Mouse (Mus musculus) left cerebral cortex, adult 18-20 months (tissue): Measurements from ENCODE around the gene Sart3. TPM values are rescaled to one million over a fixed set of nuclear protein-coding genes. Genes with fewer than 3 reads are reported as not detected.
A peak's percentile ranks its signal among the peaks of the same experiment; 100 is the strongest.
"Not testable (repeated sequence)": the region's sequence is repeated elsewhere in the genome, so short reads cannot be mapped to it uniquely, and the experiment has no call there.

Experiments
- DNase-seq, 2 experiments: peaks; one replicate each; pipeline ENCODE4 v3.0.0; 2021 to 2022; ENCODE audit warnings: low spot score in 2 of 2, mixed read lengths in 1 of 2
- long read RNA-seq, 2 experiments: library from polyadenylated mRNA; stranded (forward); transcript quantifications; one replicate each; pipeline ENCODE4 v2.0.0; 2021
- total RNA-seq, 2 experiments: library from RNA; stranded (reverse); gene quantifications; 2 replicates each; pipeline ENCODE4 v1.2.3; 2021

The Sart3 gene
- total RNA-seq: 10 to 100 TPM; 46.8 to 51.8 TPM
- long read RNA-seq, experiment 1, full-length matches to known transcripts: 30 of 61 reads
- long read RNA-seq, experiment 1, partial matches to known transcripts: 12 of 61 reads
- long read RNA-seq, experiment 1, other reads (novel, unspliced or antisense): 19 of 61 reads
- long read RNA-seq, experiment 2, full-length matches to known transcripts: 19 of 35 reads
- long read RNA-seq, experiment 2, partial matches to known transcripts: 4 of 35 reads
- long read RNA-seq, experiment 2, other reads (novel, unspliced or antisense): 12 of 35 reads

- peak; percentile 94 to 96 for DNase-seq
These were observed at the start of gene Sart3, which contains the start of gene Iscu for GRCm38 (mm10) chr5:113772450-113772895. Sart3 (minus strand) TSS chr5:113772510. Iscu (plus strand) TSS chr5:113772748.

- DNase-seq: no peak
These were observed 46.3 kb upstream of the Sart3 start for GRCm38 (mm10) chr5:113818572-113818971.

DNA sequence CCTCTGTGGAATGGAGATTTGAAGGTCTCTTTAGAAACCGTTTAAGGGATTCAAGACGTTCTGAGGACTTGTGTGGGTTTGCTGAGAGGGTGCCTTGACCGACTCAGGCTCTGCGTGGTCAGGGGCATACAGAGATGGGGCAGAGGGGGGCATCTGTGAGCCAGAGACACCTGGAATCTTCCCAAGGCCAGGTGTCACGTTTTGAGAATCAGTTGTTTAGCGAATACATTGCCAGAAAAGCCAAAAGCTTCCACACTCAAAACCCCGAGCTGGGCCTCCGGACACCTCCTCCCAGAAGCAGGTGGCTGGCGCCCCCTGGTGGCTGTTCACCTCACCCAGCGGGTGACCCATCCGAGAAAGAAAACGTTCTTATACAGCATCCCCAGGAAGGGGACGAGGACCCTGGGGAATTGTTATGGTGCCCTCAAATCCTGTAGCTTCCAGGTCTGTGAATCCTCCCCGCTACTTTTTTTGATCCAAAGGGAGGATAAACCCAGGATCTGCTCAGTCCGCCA is 43.4 kb upstream of the Sart3 start:
- peak; percentile 64 to 75 for DNase-seq

DNA sequence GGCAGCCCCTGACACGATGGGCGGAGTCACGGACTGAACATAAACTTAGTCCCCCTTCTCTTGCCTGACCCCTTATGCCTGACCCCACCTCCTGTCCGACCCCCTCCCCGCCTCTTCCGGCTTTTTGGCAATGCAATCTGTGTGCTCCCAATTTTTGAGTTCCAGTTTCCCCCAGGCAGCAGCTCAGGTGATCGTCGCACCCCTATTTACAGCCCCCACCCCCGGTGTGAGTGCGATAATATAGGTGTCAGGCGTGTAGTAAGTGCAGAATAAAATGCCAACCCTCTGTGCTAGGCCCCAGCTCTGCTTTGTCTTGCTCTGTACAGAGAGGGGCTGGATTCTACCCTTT is 42.7 kb upstream of the Sart3 start:
- no peak for DNase-seq

- DNase-seq: no peak
These were observed 42.1 kb upstream of the Sart3 start for GRCm38 (mm10) chr5:113814111-113815040.

DNA sequence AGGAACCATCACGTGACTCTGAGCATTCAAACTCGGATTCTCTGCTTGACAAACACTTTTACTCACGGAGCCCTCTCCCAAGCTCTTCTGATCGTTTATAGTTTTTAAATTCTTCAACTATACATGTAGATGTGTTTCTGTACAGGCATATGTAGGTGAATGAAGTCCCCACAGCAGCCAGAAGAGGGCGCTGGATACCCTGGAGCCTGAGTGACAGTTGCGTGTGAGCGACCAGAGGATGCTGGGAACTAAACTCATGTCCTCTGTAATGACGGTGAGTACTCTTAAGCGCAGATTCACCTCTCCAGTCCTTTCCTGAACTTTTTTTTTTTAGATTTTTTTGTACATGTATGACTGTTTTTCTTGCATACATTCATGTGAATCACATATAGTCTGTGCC is 41.3 kb upstream of the Sart3 start:
- no peak for DNase-seq

DNA sequence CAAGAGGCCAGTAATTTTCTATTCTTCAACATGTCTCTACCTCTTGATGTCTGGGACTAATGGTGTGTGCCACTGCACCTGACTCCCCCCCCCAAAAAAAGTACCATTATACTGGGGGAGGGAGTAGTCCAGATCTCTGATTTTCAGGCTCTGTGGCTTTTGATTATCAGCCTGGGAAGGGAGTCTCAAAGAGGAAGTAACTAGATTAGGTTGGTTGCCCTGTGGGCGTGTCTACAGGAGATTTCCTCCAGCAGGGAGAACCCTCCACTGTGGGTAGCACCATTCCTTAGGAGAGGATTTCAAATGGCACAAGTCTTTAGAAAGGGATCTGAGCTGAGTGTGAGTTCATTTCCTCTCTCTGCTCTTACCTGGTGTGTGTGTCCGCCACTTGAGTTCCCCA is 40.3 kb upstream of the Sart3 start:
- DNase-seq: no peak

- not testable (repeated sequence) for DNase-seq
These were observed 39.6 kb upstream of the Sart3 start for GRCm38 (mm10) chr5:113811824-113812420.

DNA sequence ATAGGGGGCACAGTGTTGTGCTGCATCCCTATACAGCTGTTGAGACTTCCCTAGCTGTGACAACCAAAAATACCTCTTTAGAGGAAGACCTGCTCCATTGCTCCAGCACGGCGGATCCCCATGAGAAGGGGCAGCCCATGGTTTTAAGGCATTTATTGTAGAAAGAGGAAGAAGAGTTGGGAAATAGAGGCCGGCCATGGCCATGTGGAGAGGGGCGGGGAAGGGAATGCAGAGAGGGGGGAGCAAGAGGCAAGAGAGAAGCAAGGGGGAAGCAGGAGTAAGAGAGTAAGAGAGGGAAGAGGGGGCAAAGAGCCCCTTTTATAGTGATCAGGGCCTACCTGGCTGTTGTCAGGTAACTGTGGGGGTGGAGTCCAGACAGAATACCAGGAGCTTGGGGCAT is 37.8 kb upstream of the Sart3 start:
- DNase-seq: no peak

DNA sequence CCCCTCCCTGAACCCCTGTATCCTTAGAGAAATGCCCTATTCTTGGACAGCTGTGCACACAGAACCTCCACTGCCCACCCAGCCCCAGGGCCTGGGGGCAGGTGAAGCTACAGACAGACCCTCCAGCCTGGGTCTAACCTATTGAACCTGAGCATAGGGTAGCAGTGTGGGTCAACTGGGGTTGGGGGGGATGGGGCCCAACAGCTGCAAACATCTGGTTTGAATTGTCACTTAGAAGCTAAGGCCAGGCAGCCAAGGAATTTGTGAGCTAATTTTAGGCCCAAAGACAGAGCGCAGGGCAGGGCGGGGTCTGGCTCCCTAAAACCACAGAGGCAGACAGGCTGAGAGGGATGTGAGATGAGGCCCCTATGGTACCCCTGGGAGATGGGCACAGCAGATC is 35.9 kb upstream of the Sart3 start:
- no peak for DNase-seq

DNA sequence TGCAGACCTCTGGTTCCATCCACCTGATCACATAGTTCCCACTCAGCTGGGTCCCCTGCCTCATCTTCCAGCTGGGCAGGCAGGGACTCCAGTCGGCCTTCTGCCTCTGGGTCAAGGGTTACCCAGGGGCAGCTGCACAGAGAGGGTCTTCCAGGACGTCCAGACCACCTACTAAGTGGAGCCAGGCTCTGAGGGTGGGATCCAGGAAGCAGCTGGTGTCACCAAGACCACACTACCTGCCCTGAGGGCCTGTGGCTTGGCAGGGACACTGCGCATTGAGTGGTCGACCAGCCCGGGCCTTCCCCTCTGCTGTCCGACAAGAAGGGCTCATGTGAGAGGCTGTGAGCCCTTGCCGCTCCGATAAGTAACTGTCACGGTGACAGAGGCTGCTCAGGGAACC is 35.4 kb upstream of the Sart3 start:
- DNase-seq: no peak

- no peak for DNase-seq
These were observed 34.1 kb upstream of the Sart3 start for GRCm38 (mm10) chr5:113806414-113806813.

GRCm38 (mm10) chr5:113805301-113805700 is 33.0 kb upstream of the Sart3 start:
- no peak for DNase-seq

DNA sequence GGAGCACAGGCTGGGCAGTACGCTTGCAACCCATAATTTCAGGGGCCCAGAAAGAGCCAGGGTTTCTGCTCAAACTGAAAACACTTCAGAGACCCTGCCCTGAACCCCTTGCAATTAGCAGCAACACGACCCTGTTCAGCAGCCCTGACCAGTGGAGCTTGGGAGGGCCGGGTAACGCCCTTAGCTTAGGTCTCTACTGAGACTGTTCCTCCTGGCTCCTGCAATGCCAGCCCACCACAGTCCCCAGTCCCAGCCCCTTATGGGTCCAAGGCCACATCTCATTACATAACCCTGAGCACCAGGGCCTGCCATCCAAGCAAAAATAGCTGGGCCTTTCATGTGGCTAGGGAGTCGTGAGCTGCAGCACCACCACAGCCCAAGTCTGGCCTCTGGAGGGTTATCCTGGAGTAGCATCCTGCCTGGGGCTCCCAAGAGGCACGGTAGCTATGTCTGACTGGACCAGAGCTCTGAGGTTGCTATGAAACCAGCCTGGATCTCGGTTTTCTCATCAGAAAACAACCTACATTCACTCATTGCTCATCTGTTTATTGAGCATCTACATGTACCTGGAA is 32.2 kb upstream of the Sart3 start:
- no peak for DNase-seq

GRCm38 (mm10) chr5:113800280-113800679 is 28.0 kb upstream of the Sart3 start, which contains the start of gene Tmem119:
Tmem119 (minus strand) TSS chr5:113800516.
- DNase-seq: no peak

- DNase-seq: no peak
These were observed 27.4 kb upstream of the Sart3 start for GRCm38 (mm10) chr5:113799691-113800090.

DNA sequence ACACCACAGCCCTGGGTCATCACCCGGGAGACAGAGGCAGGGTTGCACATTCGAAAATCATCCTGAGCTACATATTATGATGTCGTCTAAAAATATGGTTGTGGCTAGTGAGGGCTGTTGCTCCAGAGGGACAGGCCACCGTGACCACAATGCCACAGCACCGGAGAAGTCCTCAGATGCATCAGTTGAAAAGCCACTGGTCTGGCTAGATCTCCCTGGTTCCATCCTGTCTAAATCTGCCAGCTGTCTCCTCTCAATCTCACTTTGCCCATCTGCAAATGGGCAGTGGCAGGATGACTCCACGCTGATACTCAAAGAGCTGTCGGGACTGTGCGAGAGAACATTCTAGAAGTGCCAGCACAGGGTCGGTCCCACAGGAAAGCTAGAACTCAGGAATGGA is 26.2 kb upstream of the Sart3 start:
- no peak for DNase-seq

GRCm38 (mm10) chr5:113797149-113797882 is 25.0 kb upstream of the Sart3 start:
- no peak for DNase-seq

- DNase-seq: no peak
These were observed 24.3 kb upstream of the Sart3 start for GRCm38 (mm10) chr5:113796401-113797148.
